ENCODE assay signal across 17 mouse cellular contexts in genomic region chr12:27143310-27143709, GRCm38 (mm10).
DNase-seq lines count a peak whose midpoint lies in the region; ATAC-seq lines count a peak whose summit lies in the region.
"Had no signal": no experiment of that assay in that cellular context is flagged by ENCODE, and none has a peak within 500 bp of the region (broad histone marks: within the 10 kb centered on the region; RNA-seq: fewer than 3 reads in every experiment).

No protein-coding gene starts in this region.

- H3K36me3 ChIP-seq in embryonic facial prominence, embryonic 10.5 days (replicated peaks): no peaks in the 10 kb centered on the region
- no peaks in the 10 kb centered on the region for H3K36me3 ChIP-seq in hindbrain, embryonic 14.5 days (replicated peaks; ENCODE audit: control insufficient read depth, insufficient read depth)
- no peaks in the 10 kb centered on the region for H3K36me3 ChIP-seq in neural tube, embryonic 13.5 days
- H3K36me3 ChIP-seq: limb, embryonic 12.5 days; liver, embryonic 13.5 days; lung, embryonic 15.5 days had no signal

- H3K4me1 ChIP-seq in embryonic facial prominence, embryonic 10.5 days: peaks cover 37% of the 10 kb centered on the region
- H3K4me1 ChIP-seq in hindbrain, embryonic 14.5 days (replicated peaks; ENCODE audit: control insufficient read depth, insufficient read depth, low read length): peaks cover 32% of the 10 kb centered on the region
- H3K4me1 ChIP-seq in neural tube, embryonic 13.5 days (replicated peaks): peaks cover 55% of the 10 kb centered on the region
- H3K4me1 ChIP-seq: liver, embryonic 13.5 days had no signal

- peak; percentile 41; the same call in 1 of the 2 replicates for ATAC-seq in hindbrain, embryonic 14.5 days (ENCODE audit: low FRiP score)
- peak; percentile 45; the same call in 1 of the 2 replicates for ATAC-seq in neural tube, embryonic 13.5 days (ENCODE audit: low read depth)
- ATAC-seq: forebrain, postnatal 0 days; inflammation-experienced regulatory T-cells, adult 6 months had no signal

- H3K4me3 ChIP-seq in embryonic facial prominence, embryonic 10.5 days: no peak overlapping the region
- no peak overlapping the region for H3K4me3 ChIP-seq in hindbrain, embryonic 14.5 days (replicated peaks; ENCODE audit: low read length)
- H3K4me3 ChIP-seq in neural tube, embryonic 13.5 days: no peak overlapping the region
- H3K4me3 ChIP-seq: limb, embryonic 12.5 days; liver, embryonic 13.5 days; lung, embryonic 15.5 days had no signal

- H3K4me2 ChIP-seq in hindbrain, embryonic 14.5 days (replicated peaks): no peak overlapping the region
- peak overlapping the region; percentile 25 for H3K4me2 ChIP-seq in neural tube, embryonic 13.5 days
- H3K4me2 ChIP-seq: limb, embryonic 12.5 days; liver, embryonic 13.5 days; lung, embryonic 15.5 days had no signal

- peak; percentile 18 for DNase-seq in left cerebral cortex, postnatal 4 days
- no peak for DNase-seq in left cerebral cortex, postnatal 36 days (ENCODE audit: low spot score in 2 of 2)
- DNase-seq in embryonic facial prominence, embryonic 10.5 days (ENCODE audit: low spot score): no peak
- peak; percentile 54 for DNase-seq in hindbrain, embryonic 14.5 days (ENCODE audit: low spot score)
- no peak for DNase-seq in frontal cortex, postnatal 36 days (ENCODE audit: low spot score in 2 of 2)
- DNase-seq in left cerebral cortex, adult 8-10 months (ENCODE audit: low spot score in 2 of 2): no peak
- DNase-seq: embryo, embryonic 11 days; forebrain, postnatal 0 days; gastrocnemius, postnatal 36 days; layer of hippocampus, postnatal 36 days; liver, embryonic 13.5 days; right cerebral cortex, postnatal 14 days; thymus, postnatal 14 days had no signal

- H3K9ac ChIP-seq in hindbrain, embryonic 14.5 days: no peak overlapping the region
- no peak overlapping the region for H3K9ac ChIP-seq in neural tube, embryonic 13.5 days
- H3K9ac ChIP-seq: forebrain, postnatal 0 days; limb, embryonic 12.5 days; liver, embryonic 13.5 days; lung, embryonic 15.5 days had no signal

- H3K9me3 ChIP-seq in embryonic facial prominence, embryonic 10.5 days: no peaks in the 10 kb centered on the region
- H3K9me3 ChIP-seq in hindbrain, embryonic 14.5 days (ENCODE audit: control insufficient read depth, low read length): no peaks in the 10 kb centered on the region
- H3K9me3 ChIP-seq in neural tube, embryonic 13.5 days: no peaks in the 10 kb centered on the region
- H3K9me3 ChIP-seq: limb, embryonic 12.5 days; liver, embryonic 13.5 days; lung, embryonic 15.5 days had no signal

- H3K27me3 ChIP-seq in embryonic facial prominence, embryonic 10.5 days (replicated peaks; ENCODE audit: low read depth, poor library complexity, severe bottlenecking): no peaks in the 10 kb centered on the region
- H3K27me3 ChIP-seq in hindbrain, embryonic 14.5 days (ENCODE audit: control insufficient read depth, insufficient read depth, low read length): no peaks in the 10 kb centered on the region
- no peaks in the 10 kb centered on the region for H3K27me3 ChIP-seq in neural tube, embryonic 13.5 days
- H3K27me3 ChIP-seq: limb, embryonic 12.5 days; liver, embryonic 13.5 days; lung, embryonic 15.5 days had no signal

- H3K27ac ChIP-seq in embryonic facial prominence, embryonic 10.5 days (replicated peaks): peak overlapping the region; percentile 20
- peak overlapping the region; percentile 44 for H3K27ac ChIP-seq in hindbrain, embryonic 14.5 days
- H3K27ac ChIP-seq in neural tube, embryonic 13.5 days (replicated peaks): peak overlapping the region; percentile 98
- H3K27ac ChIP-seq: limb, embryonic 12.5 days; liver, embryonic 13.5 days; lung, embryonic 15.5 days had no signal

- WGBS in embryonic facial prominence, embryonic 10.5 days: 82% methylated on average over 8 of the region's 8 CpGs
- 46% methylated on average over 8 of the region's 8 CpGs for WGBS in hindbrain, embryonic 14.5 days
- 24% methylated on average over 8 of the region's 8 CpGs for WGBS in neural tube, embryonic 13.5 days

- intact Hi-C loops in left cerebral cortex, postnatal 4 days (cut with DNase I): no loop called here
- intact Hi-C loops in left cerebral cortex, postnatal 36 days (cut with DNase I): no loop called here

Comparison
In these comparisons a context has a peak if more than half of its experiments do, and no peak if none do; other contexts are left out.
1. DNase-seq: peak in left cerebral cortex, postnatal 4 days (single experiment) and hindbrain, embryonic 14.5 days (single experiment); none in left cerebral cortex, postnatal 36 days (0 of 2), embryonic facial prominence, embryonic 10.5 days (single experiment), frontal cortex, postnatal 36 days (0 of 2) and left cerebral cortex, adult 8-10 months (0 of 2).
2. H3K27ac ChIP-seq: peak in every context shown above with its lines; median percentile 98 in neural tube, embryonic 13.5 days; 44 in hindbrain, embryonic 14.5 days; 20 in embryonic facial prominence, embryonic 10.5 days.